Mouse (Mus musculus) heart, embryonic 14.5 days (tissue): ENCODE data around the gene Krtap19-3. TPM values are rescaled to one million over a fixed set of nuclear protein-coding genes. Genes with fewer than 3 reads are reported as not detected.

Experiments
- ATAC-seq: fragments of 200-750 bp; cut with Nextera tagmentation; 2 replicates; pipeline ENCODE4 v1.8.0; 2017; ENCODE audit warnings: low read depth, moderate TSS enrichment; ENCODE audit not compliant: insufficient number of reproducible peaks, insufficient read depth, low FRiP score
- H3K27ac ChIP-seq, 2 experiments: fragments of 200-500 bp in 1 of 2; fragments of 300-500 bp in 1 of 2; sonication (generic) in 1 of 2; replicated peaks in 1 of 2; 2 replicates each; pipeline ENCODE4 v1.5.1; 2012 to 2014; ENCODE audit warnings: low read depth in 2 of 2, low read length in 2 of 2, control low read depth in 1 of 2, mild to moderate bottlenecking in 1 of 2, mixed read lengths in 1 of 2; ENCODE audit not compliant: control insufficient read depth in 1 of 2, insufficient read depth in 1 of 2
- H3K27me3 ChIP-seq: fragments of 300-500 bp; sonication (generic); 2 replicates; pipeline ENCODE4 v1.6.1; 2014; ENCODE audit warnings: mild to moderate bottlenecking, low read length, control low read depth; ENCODE audit not compliant: control insufficient read depth, insufficient read depth
- H3K36me3 ChIP-seq: fragments of 300-500 bp; sonication (generic); 2 replicates; pipeline ENCODE4 v1.6.1; 2014; ENCODE audit warnings: mild to moderate bottlenecking, control low read depth, low read length, mixed read lengths; ENCODE audit not compliant: control insufficient read depth, insufficient read depth
- H3K4me1 ChIP-seq, 2 experiments: fragments of 200-500 bp in 1 of 2; fragments of 300-500 bp in 1 of 2; sonication (generic) in 1 of 2; 2 replicates each; pipeline ENCODE4 v1.6.1; 2012 to 2014; ENCODE audit warnings: low read length in 2 of 2, control low read depth in 1 of 2, mixed read lengths in 1 of 2; ENCODE audit not compliant: control insufficient read depth in 2 of 2, insufficient read depth in 2 of 2
- H3K4me2 ChIP-seq: fragments of 300-500 bp; sonication (generic); 2 replicates; pipeline ENCODE4 v1.6.1; 2014; ENCODE audit warnings: mild to moderate bottlenecking, low read length
- H3K4me3 ChIP-seq, 2 experiments: fragments of 200-500 bp in 1 of 2; fragments of 300-500 bp in 1 of 2; sonication (generic) in 1 of 2; 2 replicates each; pipeline ENCODE4 v1.5.1; 2012 to 2014; ENCODE audit warnings: low read length in 2 of 2, mild to moderate bottlenecking in 2 of 2, control low read depth in 1 of 2, low read depth in 1 of 2, moderate library complexity in 1 of 2; ENCODE audit not compliant: control insufficient read depth in 1 of 2, insufficient read depth in 1 of 2
- H3K9ac ChIP-seq: fragments of 300-500 bp; sonication (generic); 2 replicates; pipeline ENCODE4 v1.6.1; 2014; ENCODE audit warnings: mild to moderate bottlenecking, low read length
- H3K9me3 ChIP-seq: fragments of 300-500 bp; sonication (generic); 2 replicates; pipeline ENCODE4 v1.6.1; 2016; ENCODE audit warnings: low read length, control low read depth; ENCODE audit not compliant: control insufficient read depth
- WGBS: fragments of 180-500 bp; shearing (Covaris S2); extraction: QIAGEN DNeasy Blood & Tissue Kit; methylation state at CpG from one replicate; pipeline ENCODE4 v1.1.7; 2014; 5-methylcytosine and 5-hydroxymethylcytosine counted together
- polyA plus RNA-seq: library from polyadenylated mRNA; unstranded; fragments of >200 nt; fragmentation: Nextera tagmentation; extraction: Ambion mirVana; gene quantifications from 2 replicates; pipeline ENCODE4 v1.2.1, GENCODE M21; 2014

Krtap19-3 gene
- polyA plus RNA-seq, 1 experiment from 2014 or later: not detected

- Histone ChIP-seq H3K36me3 (no peaks in the 10 kb centered on the region), H3K4me3 (no peak overlapping the region), H3K4me2 (no peak overlapping the region), H3K27me3 (no peaks in the 10 kb centered on the region), H3K4me1 (no peaks in the 10 kb centered on the region), H3K9me3 (no peaks in the 10 kb centered on the region), H3K27ac (no peak overlapping the region), H3K9ac (no peak overlapping the region)
- 77% methylated on average over 4 of the region's 4 CpGs for whole genome bisulfite sequencing
- ATAC-seq: no peak
Measured at GRCm38 (mm10) chr16:88848558-88848957, 29.3 kb downstream of the Krtap19-3 start.

DNA sequence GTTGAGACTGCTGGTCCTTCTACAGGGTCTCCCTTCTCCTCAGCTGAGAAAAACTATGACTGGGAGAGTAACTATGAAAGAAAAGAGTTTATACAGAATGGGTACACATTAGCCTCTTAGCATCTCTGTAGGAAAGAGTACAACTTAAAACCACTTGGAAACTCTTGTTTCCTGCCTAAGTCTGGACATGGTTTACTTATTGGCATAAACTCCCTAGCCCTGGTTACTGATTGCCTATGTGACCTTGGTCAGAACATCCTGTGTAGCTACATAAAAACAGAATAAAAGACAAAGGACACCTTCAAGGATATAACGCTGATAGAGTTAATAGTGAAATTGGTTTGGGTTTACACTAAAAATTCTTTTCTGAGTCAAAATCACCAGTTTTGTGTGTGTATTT, 30.5 kb downstream of the Krtap19-3 start:
- no peak for ATAC-seq
- Histone ChIP-seq H3K4me1 (no peaks in the 10 kb centered on the region), H3K4me2 (no peak overlapping the region), H3K9me3 (no peaks in the 10 kb centered on the region), H3K27me3 (no peaks in the 10 kb centered on the region), H3K27ac (no peak overlapping the region), H3K4me3 (no peak overlapping the region), H3K9ac (no peak overlapping the region), H3K36me3 (no peaks in the 10 kb centered on the region)
- 92% methylated on average over 1 of the region's 1 CpGs for WGBS

Other genes with a start within 250 kb of the Krtap19-3 start
- gene Krtap26-1, start 230.2 kb downstream of the Krtap19-3 start, polyA plus RNA-seq: not detected in 2 replicates
- not detected in 2 replicates for gene Krtap27-1, start 206.4 kb downstream of the Krtap19-3 start, polyA plus RNA-seq
- not detected in 2 replicates for gene 2310061N02Rik, start 170.1 kb downstream of the Krtap19-3 start, polyA plus RNA-seq
- gene Krtap13-1, start 149.2 kb downstream of the Krtap19-3 start, polyA plus RNA-seq: not detected in 2 replicates
- not detected in 2 replicates for gene Krtap13, start 126.4 kb downstream of the Krtap19-3 start, polyA plus RNA-seq
- gene 2310034C09Rik, start 119.2 kb downstream of the Krtap19-3 start, polyA plus RNA-seq: not detected in 2 replicates
- gene 2310057N15Rik, start 103.8 kb downstream of the Krtap19-3 start, polyA plus RNA-seq: not detected in 2 replicates
- not detected in 2 replicates for gene Gm5965, start 100.1 kb downstream of the Krtap19-3 start, polyA plus RNA-seq
- gene Gm20741, start 65.8 kb downstream of the Krtap19-3 start, polyA plus RNA-seq: not detected in 2 replicates
- not detected in 2 replicates for gene Krtap15, start 57.8 kb downstream of the Krtap19-3 start, polyA plus RNA-seq
- not detected in 2 replicates for gene Krtap14, start 51.9 kb downstream of the Krtap19-3 start, polyA plus RNA-seq
- gene Krtap19-1, start 8.6 kb downstream of the Krtap19-3 start, polyA plus RNA-seq: not detected in 2 replicates
- gene Krtap19-2, start 3.8 kb downstream of the Krtap19-3 start, polyA plus RNA-seq: not detected in 2 replicates
- not detected in 2 replicates for gene Krtap19-4, start 7.1 kb upstream of the Krtap19-3 start, polyA plus RNA-seq
- not detected in 2 replicates for gene Krtap19-5, start 18.4 kb upstream of the Krtap19-3 start, polyA plus RNA-seq
- not detected in 2 replicates for gene Krtap19-9b, start 54.2 kb upstream of the Krtap19-3 start, polyA plus RNA-seq
- not detected in 2 replicates for gene Krtap16-3, start 84.8 kb upstream of the Krtap19-3 start, polyA plus RNA-seq
- not detected in 2 replicates for gene Krtap22-2, start 132.7 kb upstream of the Krtap19-3 start, polyA plus RNA-seq
- gene Gm10229, start 137.2 kb upstream of the Krtap19-3 start, polyA plus RNA-seq: not detected in 2 replicates
- gene Krtap6-1, start 153.7 kb upstream of the Krtap19-3 start, polyA plus RNA-seq: not detected in 2 replicates
- not detected in 2 replicates for gene Gm10228, start 163.4 kb upstream of the Krtap19-3 start, polyA plus RNA-seq
- not detected in 2 replicates for gene Krtap6-5, start 169.8 kb upstream of the Krtap19-3 start, polyA plus RNA-seq
- gene 1110025L11Rik, start 186.0 kb upstream of the Krtap19-3 start, polyA plus RNA-seq: not detected in 2 replicates
- gene Krtap6-3, start 206.0 kb upstream of the Krtap19-3 start, polyA plus RNA-seq: not detected in 2 replicates